Mouse (Mus musculus): ENCODE results near the gene Aprt.

DNA sequence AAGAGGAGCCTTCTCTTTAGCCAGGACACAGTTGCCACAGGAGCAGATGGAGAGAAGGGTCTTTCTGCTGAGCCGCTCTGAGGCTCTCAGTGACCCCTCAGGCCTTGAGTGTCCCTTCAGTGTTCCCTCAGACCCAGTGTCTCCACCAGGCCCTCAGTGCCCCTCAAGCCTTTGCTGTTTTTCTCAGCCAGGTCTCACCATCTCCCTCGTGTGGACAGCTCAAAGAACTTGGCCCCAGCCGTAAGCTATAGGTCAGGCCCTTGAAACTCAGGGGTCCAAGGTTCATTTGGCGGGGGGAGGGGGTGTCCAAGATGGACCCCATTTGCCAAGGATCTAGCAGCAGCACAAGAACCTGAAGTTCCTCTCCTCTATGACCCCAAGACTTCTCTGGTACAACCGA, 47.9 kb upstream of the Aprt start:
- TF ChIP-seq POLR2A (IDR thresholded peaks at IDR 0.05; ENCODE audit: extremely low read depth, insufficient read depth, low read length) (no peak), CTCF (IDR thresholded peaks at IDR 0.05; ENCODE audit: extremely low read depth, insufficient read depth, low read length) (no peak)
